Mouse (Mus musculus): ENCODE data around the gene Thra.

DNA sequence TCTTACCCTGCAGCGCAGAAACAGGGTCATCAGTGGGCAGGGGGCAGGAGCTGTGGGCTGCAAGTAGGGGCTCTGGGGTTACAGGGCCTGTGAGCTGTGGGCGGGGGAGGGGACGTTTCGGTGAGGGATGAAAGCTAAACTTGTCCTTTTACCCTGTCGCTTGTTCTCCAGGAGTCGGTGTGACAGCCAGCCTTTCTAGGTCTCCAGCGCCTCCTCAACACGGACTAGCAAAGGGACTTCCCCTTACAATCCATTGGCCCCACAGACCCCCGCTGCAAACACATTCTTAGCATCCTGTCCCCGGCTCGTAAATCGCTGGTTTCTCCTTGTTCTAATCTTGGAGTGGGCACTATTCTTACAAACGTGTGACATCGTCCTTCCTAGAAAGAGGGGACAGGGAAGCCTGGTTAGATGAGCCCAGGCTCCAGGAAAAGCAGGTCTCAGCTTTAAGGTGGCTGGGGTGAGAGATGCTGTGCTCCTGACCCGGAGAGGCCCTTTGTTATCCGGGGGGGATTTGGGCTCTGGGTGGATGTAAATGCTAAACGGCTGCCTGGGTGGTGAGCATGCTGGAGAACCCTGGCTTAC is 42.3 kb downstream of the Thra start:
- TF ChIP-seq EP300 (IDR thresholded peaks at IDR 0.05; ENCODE audit: insufficient read depth, low read depth, low read length) (no peak), POLR2A (IDR thresholded peaks at IDR 0.05; ENCODE audit: insufficient read depth, low read depth, low read length) (no peak)
